Mouse (Mus musculus): ENCODE results near the gene Bag6. TPM values are rescaled to one million over a fixed set of nuclear protein-coding genes. Genes with fewer than 3 reads are reported as not detected.
A peak's percentile ranks its signal among the peaks of the same experiment; 100 is the strongest.
"Not testable (repeated sequence)": the region's sequence is repeated elsewhere in the genome, so short reads cannot be mapped to it uniquely, and the experiment has no call there.

The Bag6 gene
- polyA plus RNA-seq, 1 experiment, result 378 TPM

DNA sequence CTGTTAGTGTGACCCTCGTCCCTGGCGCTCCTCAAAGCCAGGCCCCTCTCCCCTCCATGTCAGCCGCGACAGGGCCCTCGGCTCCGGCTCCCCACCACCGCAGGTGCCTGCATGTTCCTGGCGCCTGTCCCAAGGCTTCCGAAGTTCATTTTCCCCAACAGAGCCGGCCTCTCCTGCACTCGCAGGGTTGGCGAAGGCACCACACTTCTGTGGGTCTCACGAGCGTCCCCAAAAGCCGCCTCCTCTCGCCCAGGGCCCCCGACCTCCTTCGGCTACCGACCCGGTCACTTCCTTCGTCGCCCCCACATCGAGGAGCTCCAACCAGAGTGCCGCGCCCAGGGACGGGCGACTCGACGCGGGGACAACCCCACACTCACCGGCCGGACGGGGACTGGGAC, 14.2 kb upstream of the Bag6 start:
- no peak for TF ChIP-seq POLR2A (IDR thresholded peaks at IDR 0.05; ENCODE audit: borderline replicate concordance, extremely low read depth, insufficient read depth, insufficient read length, poor library complexity, severe bottlenecking)
- no peak for DNase-seq (ENCODE audit: low read depth)

DNA sequence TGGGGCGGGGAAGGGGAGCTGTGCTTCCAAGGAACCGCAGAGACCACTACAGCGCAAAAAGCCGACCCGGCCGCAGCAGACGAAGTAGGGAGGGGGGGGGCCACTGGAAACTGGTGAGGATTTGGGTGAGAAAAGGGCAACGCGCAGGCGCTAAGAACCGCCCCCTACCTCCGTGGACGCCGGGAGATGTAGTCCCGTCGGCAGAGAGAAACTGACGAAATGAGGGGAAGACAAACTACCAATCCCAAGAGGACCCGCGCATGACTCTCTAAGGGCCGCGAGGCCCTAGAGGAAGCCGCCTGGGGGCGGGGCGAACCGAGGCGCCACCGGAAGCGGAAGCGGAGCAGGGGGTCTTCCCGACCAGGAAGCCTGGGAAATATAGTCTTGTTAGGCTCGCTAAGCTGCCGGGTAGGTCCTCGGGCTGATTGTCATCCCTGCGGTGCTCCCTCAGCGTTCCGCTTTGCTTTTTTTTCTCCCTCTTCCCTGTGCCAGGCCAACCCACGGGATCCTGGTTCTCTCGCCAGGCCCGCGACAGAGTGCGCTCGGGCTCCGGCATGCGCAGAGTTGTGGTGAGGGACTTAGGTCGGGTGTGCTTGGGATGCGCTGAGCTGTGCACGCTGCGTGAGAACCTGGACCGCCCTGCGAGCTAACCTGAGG, 13.7 kb upstream of the Bag6 start, which contains the start of gene Gpank1:
TSS of gene Gpank1 (plus strand) at position 313 of the 657 bp plus-strand sequence.
- TF ChIP-seq POLR2A (IDR thresholded peaks at IDR 0.05; ENCODE audit: borderline replicate concordance, extremely low read depth, insufficient read depth, insufficient read length, poor library complexity, severe bottlenecking), result peak; percentile 53; the same call in 1 of the 2 replicates
- TF ChIP-seq CTCF (IDR thresholded peaks at IDR 0.05; ENCODE audit: borderline replicate concordance, extremely low read depth, insufficient read depth, insufficient read length), result no peak
- DNase-seq (ENCODE audit: low read depth), result peak; percentile 100

DNA sequence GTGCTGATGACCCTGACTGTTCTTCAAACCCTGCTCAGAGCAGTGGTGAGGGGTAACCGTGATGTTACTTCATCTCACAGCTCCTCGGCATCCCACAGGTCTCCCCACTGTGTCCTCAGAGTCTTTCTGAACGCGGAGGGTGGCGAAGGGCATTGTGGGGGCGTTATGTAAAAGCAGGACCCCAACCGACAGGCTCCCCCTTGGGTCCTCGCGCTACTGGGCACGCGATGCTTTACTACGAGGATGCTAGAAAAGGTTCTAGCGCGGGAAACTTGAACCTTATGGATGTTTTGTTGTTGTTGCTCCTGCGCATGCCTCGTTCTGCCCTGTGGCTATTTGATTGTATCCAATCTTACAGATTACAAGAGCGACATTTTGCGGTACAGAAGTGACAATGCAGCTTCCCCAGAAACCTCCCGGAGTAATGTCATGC, 13.1 kb upstream of the Bag6 start, which contains the start of gene Csnk2b:
TSS of gene Csnk2b (minus strand) at position 183 of the 433 bp plus-strand sequence.
- peak; percentile 36; the same call in 1 of the 2 replicates for TF ChIP-seq CTCF (IDR thresholded peaks at IDR 0.05; ENCODE audit: borderline replicate concordance, extremely low read depth, insufficient read depth, insufficient read length)
- TF ChIP-seq POLR2A (IDR thresholded peaks at IDR 0.05; ENCODE audit: borderline replicate concordance, extremely low read depth, insufficient read depth, insufficient read length, poor library complexity, severe bottlenecking), result no peak
- DNase-seq (ENCODE audit: low read depth), result peak; percentile 92

DNA sequence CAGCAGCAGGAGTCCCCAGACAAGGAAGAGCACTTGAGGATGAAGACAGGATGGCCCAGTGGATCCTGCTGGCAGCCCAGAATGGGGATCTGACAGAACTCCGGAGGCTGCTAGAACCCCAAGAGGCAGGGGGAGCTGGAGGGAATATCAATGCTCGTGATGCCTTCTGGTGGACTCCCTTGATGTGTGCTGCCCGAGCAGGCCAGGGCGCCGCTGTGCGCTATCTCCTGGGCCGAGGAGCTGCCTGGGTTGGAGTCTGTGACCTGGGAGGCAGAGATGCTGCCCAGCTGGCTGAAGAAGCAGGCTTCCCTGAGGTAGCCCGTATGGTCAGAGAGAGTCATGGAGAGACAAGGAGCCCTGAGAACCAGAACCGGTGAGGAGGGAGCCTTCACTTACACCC, 11.7 kb upstream of the Bag6 start:
- DNase-seq (ENCODE audit: low read depth), result not testable (repeated sequence)

GRCm38 (mm10) chr17:35124261-35124896, 10.6 kb upstream of the Bag6 start:
- not testable (repeated sequence) for DNase-seq (ENCODE audit: low read depth)

GRCm38 (mm10) chr17:35125081-35125480, 9.9 kb upstream of the Bag6 start:
- DNase-seq (ENCODE audit: low read depth), result no peak
- TF ChIP-seq POLR2A (IDR thresholded peaks at IDR 0.05; ENCODE audit: borderline replicate concordance, extremely low read depth, insufficient read depth, insufficient read length, poor library complexity, severe bottlenecking) (no peak), CTCF (IDR thresholded peaks at IDR 0.05; ENCODE audit: borderline replicate concordance, extremely low read depth, insufficient read depth, insufficient read length) (no peak)

- no peak for DNase-seq (ENCODE audit: low read depth)
- TF ChIP-seq CTCF (IDR thresholded peaks at IDR 0.05; ENCODE audit: borderline replicate concordance, extremely low read depth, insufficient read depth, insufficient read length) (no peak), POLR2A (IDR thresholded peaks at IDR 0.05; ENCODE audit: borderline replicate concordance, extremely low read depth, insufficient read depth, insufficient read length, poor library complexity, severe bottlenecking) (no peak)
Measured at GRCm38 (mm10) chr17:35125578-35125977, 9.4 kb upstream of the Bag6 start.

DNA sequence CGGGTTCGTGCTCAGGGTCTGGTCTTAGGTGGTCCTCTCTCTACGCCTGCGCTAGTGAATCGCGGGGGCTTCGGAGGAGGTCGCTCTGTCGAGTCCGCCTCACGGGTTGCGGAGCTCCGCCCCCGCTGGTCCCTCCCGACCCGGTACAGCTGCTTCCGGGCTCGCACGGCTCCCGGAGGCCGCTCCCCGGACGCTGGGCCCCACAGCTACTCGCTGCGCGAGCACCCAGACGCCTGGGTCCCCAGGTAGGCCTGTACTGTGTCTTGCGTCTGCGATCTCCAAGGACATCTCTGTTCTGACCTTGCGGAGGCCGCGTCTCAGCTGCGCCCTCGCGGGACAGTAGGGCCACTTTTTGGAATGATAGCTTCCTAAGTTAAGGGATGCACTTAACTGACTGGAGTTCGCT, 8.8 kb upstream of the Bag6 start, which contains the start of gene D17H6S53E:
TSS of gene D17H6S53E (plus strand) at position 168 of the 406 bp plus-strand sequence.
- peak; percentile 81 for DNase-seq (ENCODE audit: low read depth)
- peak; percentile 62 for TF ChIP-seq POLR2A (IDR thresholded peaks at IDR 0.05; ENCODE audit: borderline replicate concordance, extremely low read depth, insufficient read depth, insufficient read length, poor library complexity, severe bottlenecking)
- TF ChIP-seq CTCF (IDR thresholded peaks at IDR 0.05; ENCODE audit: borderline replicate concordance, extremely low read depth, insufficient read depth, insufficient read length), result no peak

GRCm38 (mm10) chr17:35127017-35127416, 8.0 kb upstream of the Bag6 start:
- no peak for TF ChIP-seq CTCF (IDR thresholded peaks at IDR 0.05; ENCODE audit: borderline replicate concordance, extremely low read depth, insufficient read depth, insufficient read length)
- no peak for TF ChIP-seq POLR2A (IDR thresholded peaks at IDR 0.05; ENCODE audit: borderline replicate concordance, extremely low read depth, insufficient read depth, insufficient read length, poor library complexity, severe bottlenecking)
- DNase-seq (ENCODE audit: low read depth), result no peak

- TF ChIP-seq POLR2A (IDR thresholded peaks at IDR 0.05; ENCODE audit: borderline replicate concordance, extremely low read depth, insufficient read depth, insufficient read length, poor library complexity, severe bottlenecking), result no peak
- TF ChIP-seq CTCF (IDR thresholded peaks at IDR 0.05; ENCODE audit: borderline replicate concordance, extremely low read depth, insufficient read depth, insufficient read length), result no peak
Measured at GRCm38 (mm10) chr17:35128996-35129395, 6.0 kb upstream of the Bag6 start.

DNA sequence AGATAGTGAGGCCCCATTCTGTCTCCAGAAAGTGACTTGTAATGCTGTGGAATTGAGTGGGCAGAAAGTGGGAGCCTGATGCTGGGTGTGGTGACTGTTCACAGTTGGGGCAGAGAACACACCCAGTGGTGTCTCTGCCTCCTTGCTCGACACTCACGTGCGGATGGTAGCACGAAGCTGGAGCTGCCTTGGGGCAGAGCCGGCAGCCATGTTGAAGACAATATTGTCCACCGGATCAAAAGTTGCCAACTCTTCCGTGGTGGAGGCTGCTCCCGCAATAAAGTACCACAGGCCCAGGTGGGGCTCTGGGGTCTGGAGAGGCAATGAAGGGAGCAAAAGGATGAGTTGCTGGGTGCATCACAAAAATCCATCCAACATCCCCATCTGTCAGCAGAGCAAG, 3.9 kb upstream of the Bag6 start:
- no peak for DNase-seq (ENCODE audit: low read depth)
- no peak for TF ChIP-seq POLR2A (IDR thresholded peaks at IDR 0.05; ENCODE audit: borderline replicate concordance, extremely low read depth, insufficient read depth, insufficient read length, poor library complexity, severe bottlenecking)
- no peak for TF ChIP-seq CTCF (IDR thresholded peaks at IDR 0.05; ENCODE audit: borderline replicate concordance, extremely low read depth, insufficient read depth, insufficient read length)

More at GRCm38 (mm10) chr17:35128996-35129395, 6.0 kb upstream of the Bag6 start:
- no peak for DNase-seq (ENCODE audit: low read depth)

- TF ChIP-seq POLR2A (IDR thresholded peaks at IDR 0.05; ENCODE audit: borderline replicate concordance, extremely low read depth, insufficient read depth, insufficient read length, poor library complexity, severe bottlenecking), result no peak
- TF ChIP-seq CTCF (IDR thresholded peaks at IDR 0.05; ENCODE audit: borderline replicate concordance, extremely low read depth, insufficient read depth, insufficient read length), result no peak
- DNase-seq (ENCODE audit: low read depth), result no peak
Measured at GRCm38 (mm10) chr17:35131500-35132173, 3.3 kb upstream of the Bag6 start, which contains the start of gene Apom. TSS of gene Apom (minus strand) at chr17:35132050.
